Mouse (Mus musculus) gastrocnemius, postnatal 14 days (tissue): ENCODE data around the gene BC025446. TPM values are rescaled to one million over a fixed set of nuclear protein-coding genes. Genes with fewer than 3 reads are reported as not detected.
"Not testable (repeated sequence)": the region's sequence is repeated elsewhere in the genome, so short reads cannot be mapped to it uniquely, and the experiment has no call there.

ENCODE experiments used
- DNase-seq: peaks from one replicate; pipeline ENCODE4 v3.0.0; 2021; ENCODE audit warnings: mixed read lengths
- intact Hi-C: fragments of 180-260 bp; cut with DNase I; formaldehyde crosslinking; loops from one replicate; pipeline ENCODE4 v1.15.1; 2025; ENCODE audit warnings: low total_unique reads
- long read RNA-seq, 2 experiments: library from polyadenylated mRNA; stranded (forward); transcript quantifications; one replicate each; pipeline ENCODE4 v2.0.0; 2021
- total RNA-seq, 2 experiments: library from RNA; stranded (reverse); gene quantifications; 2 replicates each; pipeline ENCODE4 v1.2.3; 2021

Gene BC025446
- not detected for total RNA-seq
- long read RNA-seq, experiment 1 = 0 reads
- long read RNA-seq, experiment 2 = 0 reads

DNA sequence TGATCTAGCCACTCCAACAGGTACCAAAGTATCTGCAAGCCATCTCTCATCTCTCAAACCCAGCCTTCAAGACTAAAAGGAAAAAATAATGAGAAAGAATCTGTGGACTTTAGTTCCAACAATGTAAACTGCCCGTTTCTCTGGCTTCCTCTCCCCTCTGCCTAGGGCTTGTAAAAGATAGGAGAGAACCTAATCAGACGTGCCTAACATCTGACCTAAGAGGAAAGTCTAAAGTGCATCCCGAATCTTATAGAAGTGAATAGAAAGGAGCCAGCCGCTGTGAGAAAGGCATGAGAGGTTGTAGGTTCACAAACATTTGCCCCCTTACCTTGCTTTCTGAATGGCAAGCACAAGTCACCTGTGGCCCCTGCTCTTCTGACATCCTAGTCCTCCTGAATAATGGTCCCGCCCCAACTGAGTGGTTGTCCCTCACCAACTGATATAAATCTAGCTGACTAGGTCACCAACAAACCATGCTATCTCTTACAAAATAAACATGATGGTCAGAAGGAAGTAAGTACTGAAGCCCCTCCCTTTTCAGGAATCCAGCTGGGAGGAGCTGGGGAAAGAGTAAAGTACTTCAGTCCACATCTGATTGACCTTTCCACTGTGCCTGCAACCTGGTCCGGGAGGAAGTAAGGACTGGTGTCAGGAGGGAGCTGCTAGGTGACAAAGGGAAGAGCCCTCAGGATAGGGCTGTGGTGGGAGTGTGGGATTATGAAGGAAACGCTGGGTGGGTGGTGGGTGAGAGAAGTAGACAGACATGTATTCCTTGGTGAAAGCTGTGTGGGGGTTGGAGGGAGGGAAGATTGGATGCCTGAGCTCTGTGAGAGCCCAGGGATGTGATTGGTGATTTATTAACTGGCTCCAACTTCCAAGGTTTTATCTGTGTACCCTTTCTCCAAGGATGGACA, at the start of gene BC025446:
Gene BC025446 (plus strand): TSS at position 599 of the 914 bp plus-strand sequence.
- intact Hi-C loops = no loop called here
- DNase-seq = no peak

DNA sequence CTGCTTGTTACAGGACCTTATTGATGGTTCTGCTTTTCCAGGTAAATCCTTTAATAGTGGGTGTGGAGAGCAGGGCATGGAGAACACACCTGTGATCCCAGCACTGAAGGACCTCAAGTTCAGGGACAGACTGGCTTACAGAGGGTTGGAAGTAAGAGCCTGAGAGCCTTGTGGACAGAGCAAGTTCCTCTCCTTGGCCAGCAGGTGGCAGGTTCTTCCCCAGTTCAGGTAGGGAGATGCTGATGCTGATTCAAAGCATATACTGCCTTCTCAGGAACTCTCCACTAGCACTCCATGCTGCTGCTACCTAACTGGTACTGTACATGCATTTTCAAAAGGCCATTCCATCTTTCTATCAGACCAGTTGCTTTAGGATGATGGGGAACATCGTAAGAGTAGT, 40.7 kb upstream of the BC025446 start:
- intact Hi-C loops = no loop called here
- peak; percentile 5 for DNase-seq

DNA sequence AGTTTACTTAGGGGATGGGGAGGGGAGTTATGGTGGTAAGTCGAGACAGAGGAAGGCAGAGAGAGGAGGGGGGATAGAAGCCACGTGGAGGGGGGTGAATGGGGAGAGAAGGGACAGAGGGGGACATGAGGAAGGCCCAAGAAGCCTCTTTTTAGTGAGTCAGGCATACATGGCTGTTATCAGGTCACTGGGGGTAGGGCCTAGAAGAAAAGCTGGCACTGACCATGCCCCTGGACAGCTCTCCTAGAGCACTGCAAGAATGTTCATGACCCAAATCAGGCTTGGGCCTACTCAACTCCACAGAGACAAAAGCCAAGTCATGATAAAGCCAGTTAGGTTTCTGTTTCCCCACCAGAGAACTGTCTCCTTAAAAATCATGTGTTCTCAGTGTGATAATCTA, 29.9 kb upstream of the BC025446 start:
- intact Hi-C loops = no loop called here
- no peak for DNase-seq

DNA sequence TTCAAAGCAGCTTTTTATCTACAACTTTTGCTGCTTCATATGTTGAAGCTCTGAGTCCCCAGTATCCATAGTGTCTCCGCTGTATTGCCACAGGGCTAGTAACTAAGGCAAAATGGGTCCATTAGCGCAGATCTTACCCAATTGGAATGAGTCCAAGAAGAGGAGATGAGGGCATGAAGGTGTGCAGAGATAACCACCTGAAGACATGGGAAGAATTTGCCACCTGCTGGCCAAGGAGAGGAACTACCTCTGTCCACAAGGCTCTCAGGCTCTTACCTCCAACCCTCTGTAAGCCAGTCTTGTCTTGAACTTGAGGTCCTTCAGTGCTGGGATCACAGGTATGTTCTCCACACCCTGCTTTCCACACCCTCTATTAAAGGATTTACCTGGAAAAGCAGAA, 27.1 kb upstream of the BC025446 start:
- no peak for DNase-seq
- intact Hi-C loops = no loop called here

DNA sequence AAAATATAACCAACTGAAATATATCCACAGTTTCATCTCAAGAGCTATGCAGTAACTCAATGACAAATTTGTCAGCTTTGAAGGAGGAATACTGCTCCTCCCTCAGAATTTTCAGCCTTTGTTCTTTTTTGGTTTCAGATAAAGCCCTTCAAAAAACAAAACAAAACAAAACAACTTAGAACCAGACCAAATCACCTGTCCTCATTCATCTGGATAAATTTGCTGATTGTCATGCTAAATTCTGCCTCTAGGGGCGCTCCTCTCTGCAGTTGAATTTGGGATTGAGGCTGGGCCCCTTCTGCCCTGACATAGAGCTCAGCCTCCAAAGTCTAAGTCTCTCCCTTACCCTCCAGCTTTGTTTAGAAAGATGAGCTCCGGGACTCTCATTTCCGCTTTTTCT, 25.6 kb upstream of the BC025446 start:
- DNase-seq, intact Hi-C loops: not testable (repeated sequence)

DNA sequence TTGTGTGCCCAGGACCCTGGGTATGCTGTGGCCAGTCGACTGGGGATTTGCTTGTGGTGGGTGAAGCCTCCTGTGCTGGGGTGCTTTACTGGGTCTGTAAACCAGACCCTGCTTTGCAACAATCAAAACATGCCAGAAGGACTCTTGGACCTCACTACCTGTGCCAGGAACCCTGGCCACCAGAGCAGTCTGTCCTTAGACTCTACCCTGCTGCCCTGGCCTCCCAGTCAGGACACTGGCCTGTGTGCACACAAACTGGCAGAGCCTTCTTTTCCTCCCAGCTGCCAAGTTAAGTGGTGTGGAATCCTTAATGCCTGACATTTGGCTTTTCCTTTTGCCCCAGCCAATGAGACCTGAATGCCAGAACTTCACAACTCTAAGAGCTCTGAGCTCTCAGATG, 655 bp downstream of the BC025446 start:
- DNase-seq = no peak
- intact Hi-C loops = no loop called here

DNA sequence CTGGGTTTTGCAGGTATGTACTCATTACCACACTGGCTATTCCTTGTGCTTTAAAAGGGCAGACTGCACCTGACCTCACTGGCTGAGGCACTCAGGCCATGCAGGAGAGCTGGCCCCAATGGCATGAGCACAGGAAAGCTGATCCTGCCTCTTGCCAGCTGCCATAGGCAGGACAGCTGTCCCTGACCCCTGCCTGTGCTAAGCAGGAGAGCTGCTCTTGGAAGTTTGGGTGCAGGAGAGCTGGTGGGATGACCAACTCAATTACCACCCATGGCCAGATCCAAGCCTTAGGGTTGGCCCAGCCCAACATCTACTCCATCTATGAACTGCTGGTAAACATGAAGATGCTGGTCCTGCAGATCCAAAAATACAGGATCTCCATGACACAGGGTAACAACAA, 5.8 kb downstream of the BC025446 start:
- DNase-seq = no peak
- intact Hi-C loops = no loop called here

DNA sequence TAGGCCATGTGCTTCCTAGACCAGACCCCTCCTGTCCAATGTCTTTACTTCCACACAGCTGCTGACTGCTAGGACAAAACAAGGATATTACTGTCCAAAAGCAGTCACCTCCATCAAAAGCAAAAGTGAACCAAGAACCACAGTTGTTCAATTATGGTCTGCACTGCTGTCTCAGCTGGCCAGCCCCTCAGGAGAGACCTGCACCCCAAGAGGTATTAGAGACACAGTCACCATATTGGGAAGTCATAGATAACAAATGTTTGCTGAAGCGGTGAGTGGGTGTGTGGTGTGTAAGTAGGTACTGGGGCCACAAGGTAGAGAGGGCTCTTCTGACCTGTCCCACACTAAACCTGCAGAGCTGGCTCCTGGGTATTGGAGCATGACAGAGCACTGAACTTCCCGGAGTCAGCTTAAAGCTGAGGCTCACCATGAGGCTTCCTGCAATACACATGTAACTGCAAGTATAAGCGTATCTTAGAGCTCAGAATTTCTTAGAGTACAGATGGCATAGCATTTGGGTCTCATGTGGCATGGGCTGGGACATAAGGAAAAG, 21.6 kb downstream of the BC025446 start:
- no peak for DNase-seq
- intact Hi-C loops = no loop called here

DNA sequence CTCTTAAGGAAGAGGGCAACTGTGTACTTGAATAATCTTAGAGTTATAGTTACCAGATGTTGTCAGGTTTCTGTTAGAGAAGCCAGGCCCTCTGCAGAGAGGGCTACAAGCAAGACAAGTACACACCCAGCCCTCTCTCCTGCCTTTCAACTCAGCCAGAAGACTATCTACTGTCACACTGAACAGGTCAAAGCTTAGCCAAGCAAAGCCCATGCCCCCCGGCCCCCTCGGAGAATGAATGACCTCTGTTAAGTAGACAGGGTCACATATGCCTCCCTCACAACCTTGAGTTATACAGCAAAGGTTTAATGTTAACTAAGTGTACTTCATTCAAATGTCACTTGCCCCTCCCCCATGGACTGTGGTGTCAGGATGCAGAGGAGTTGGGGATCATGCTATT, 24.4 kb downstream of the BC025446 start:
- intact Hi-C loops = no loop called here
- DNase-seq = no peak

DNA sequence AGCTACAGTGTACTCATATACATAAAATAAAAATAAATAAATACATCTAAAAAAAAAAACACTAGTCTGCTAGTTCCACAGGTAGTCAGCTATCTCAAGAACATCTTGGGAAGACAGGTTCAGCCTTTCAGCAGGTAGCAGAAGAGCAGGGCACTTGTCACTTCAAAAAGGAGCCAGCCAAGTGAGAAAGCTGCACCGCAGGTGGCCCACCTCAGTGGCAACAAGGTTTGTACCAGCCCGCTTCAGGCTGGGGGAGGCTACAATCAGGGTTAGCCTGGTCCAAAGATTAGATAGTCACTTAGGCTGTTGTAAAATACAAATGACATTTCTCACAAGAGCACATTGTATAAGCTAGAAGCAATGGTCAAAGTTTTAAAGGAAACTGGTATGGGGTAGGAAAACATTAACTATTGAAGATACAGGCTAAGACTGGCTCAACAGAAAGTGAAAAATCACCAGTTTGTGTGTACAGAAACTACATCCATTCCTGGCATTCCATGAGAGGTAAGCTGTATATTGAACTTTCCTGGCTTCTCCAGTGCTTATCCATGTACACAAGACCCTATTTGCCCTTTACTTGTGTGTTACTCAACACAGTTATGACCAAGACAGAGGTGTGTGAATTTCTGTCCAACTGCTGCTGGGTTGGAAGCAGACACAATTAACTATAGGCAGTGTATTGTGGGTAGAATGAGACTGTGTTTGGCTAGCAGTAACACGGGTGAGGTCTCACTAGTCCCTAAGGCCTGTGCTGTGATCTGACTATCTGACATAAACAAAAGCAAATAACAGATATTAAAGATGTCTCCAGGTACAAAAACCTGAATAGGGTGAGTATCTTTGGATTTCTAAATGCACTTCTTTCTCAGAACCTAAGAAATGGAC, 26.8 kb downstream of the BC025446 start:
- intact Hi-C loops = no loop called here
- DNase-seq = no peak

DNA sequence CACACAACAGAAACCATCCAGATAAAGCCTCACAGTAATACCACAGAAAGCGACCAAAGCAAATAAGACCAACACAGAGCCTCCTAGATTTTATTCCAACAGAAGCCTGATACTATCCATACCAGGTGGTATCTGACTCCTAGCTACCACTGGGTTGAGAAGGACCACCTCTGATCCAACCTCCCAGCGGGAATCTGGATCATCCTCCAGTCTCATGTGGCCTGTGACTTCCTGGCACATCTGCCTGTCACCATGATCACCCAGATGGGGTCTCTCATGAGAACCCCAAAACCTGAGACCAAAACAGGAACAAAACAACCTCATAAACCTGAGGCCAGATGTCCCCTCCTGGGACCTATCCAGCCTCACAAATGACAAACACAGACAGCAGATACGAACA, 38.5 kb downstream of the BC025446 start:
- DNase-seq = no peak
- intact Hi-C loops = no loop called here

DNA sequence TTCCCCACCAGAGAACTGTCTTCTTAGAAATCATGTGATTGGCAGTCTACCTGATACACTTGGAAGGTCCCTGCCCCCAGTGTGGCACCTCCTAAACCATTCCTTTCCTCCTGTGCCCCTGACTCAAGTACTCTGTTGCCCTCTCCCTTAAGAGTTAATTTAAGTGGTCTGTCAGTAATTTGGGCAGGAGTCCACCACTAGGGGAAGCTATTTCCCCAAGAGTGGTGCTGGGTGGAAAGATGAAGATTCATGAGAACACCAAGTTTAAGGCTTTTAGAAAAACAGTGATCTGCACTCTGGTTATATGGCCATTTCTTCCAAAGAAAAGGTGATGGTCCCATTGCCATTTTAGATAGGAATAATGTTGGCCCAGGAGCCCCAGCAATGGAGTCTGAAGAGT, 49.7 kb downstream of the BC025446 start:
- DNase-seq = no peak
- intact Hi-C loops = no loop called here

DNA sequence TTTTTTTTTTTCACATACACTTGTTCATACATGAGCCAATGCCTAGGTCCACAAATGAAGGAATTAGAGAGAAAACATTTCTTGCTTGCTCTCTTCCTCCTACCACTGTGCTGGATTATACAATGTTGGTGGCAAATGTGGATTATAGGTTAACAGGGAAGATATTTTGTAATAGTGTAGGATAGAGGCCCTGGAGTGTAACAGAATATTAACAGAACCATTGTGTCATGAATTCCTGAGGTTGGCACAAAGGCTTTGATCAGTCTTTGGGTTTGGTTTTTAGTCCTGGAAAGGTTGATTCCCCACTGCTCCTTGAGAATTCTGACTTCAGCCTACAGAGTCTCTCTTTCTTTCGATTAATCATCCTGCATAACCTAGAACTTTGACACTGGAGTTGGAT, 50.5 kb downstream of the BC025446 start:
- intact Hi-C loops = no loop called here
- DNase-seq = no peak

DNA sequence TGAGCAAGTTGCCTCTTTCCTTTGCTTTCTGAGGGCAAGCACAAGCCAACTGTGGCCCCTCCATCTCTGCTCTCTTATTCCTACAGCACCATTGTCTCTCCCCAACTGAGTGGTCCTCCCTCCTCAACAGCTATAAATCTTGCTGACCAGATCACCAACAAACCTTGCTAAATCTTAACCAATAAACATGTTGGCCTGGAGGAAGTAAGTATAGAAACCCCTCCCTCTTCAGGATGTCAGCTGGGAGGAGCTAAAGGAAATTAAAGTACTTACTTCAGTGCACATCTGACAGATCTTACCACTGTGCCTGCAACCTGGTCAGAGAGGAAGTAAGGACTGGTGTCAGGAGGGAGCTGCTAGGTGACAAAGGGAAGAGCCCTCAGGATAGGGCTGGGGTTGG, 51.9 kb downstream of the BC025446 start, which contains the start of gene Ly6f:
Gene Ly6f (plus strand): TSS at position 301 of the 400 bp plus-strand sequence.
- intact Hi-C loops = no loop called here

DNA sequence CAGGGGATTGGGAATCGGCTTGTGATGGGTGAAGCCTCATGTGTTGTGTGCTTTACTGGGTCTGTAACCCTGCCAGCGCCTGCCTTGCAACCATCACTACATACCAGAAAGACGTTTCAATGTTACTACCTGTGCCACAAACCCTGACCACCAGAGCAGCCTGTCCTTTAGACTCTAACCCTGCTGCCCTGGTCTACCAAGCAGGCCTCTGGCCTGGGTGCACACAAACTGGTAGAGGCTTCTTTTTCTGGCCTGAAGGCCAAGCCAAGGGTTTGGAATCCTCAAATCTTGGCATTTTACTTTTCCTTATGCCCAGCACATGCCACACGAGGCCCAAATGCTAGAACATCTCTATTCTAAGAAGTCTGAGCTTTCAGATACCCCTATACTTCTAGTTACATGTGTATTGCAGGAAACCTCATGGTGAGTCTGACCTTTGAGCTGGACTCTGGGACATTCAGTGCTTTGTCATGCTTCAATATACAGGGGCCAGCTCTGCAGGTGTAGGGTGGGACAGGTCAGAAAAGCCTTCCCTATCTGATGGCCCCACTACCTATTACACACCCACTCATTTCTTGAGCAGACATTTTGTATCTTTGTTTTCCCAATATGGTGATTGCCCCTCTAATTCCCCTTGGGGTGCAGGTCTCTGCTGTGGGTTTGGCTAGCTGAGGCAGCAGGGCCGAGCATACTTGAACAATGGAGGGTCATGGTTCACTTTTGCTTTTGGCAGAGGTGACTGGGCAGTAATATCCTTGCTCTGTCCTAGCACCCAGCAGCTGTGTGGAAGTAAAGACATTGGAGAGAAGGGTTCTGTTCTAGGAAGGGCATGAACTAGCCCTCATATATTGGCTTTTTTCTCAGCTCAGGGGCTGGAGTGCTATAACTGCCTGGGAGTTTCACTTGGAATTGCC, 53.0 kb downstream of the BC025446 start:
- DNase-seq = no peak
- intact Hi-C loops = no loop called here

More for the DNA sequence above, 51.9 kb downstream of the BC025446 start, which contains the start of gene Ly6f:
- no peak for DNase-seq

DNA sequence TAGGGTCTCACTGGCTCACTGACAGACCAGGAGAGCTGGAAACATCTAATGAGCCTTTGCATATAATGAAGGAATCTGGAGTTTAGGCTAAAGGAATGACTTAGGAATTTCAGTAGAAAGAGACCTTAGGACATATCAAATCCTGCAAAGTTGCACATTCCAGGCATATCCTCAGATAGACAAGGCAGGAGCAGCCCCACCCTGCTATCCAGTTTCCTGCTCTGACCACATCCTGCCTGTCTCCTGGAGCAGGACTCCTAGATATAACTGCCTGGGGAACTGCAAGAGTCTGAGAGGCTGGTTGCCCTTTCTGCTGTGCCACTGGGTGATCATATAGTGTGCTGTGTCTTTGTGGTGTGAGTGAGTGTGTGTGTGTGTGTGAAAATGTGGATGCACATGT, 54.0 kb downstream of the BC025446 start:
- DNase-seq = no peak
- intact Hi-C loops = no loop called here

DNA sequence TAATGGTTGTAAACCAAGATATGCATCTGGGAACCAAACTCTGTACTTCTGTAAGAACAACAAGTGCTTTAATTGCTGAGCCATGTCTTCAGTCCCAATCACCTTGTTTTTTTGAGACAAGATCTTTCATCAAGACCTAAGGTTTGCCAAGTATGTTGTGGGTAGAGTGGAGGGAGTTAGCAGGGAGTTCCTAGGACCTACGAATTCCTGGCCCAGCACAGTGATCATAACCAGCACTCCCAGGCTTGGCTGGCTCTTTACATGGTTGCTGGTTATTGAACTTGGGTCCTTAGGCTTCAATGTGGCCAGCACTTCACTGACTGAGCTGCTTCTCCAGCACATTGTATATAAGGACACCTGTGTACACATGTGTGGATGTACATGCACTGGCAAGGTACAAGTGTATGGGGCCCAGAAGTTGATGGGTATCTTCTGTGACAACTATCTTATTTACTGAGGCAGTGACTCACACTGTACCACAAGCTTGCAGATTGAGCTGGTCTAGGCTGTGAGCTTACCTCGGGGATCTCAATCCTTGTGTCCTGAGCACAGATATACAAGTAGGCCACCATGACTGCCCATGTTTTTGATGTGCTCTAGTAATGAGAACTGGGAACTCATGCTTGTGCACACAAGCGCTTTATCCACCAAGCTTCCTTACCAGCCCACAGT, 54.7 kb downstream of the BC025446 start:
- intact Hi-C loops = no loop called here
- DNase-seq = no peak

DNA sequence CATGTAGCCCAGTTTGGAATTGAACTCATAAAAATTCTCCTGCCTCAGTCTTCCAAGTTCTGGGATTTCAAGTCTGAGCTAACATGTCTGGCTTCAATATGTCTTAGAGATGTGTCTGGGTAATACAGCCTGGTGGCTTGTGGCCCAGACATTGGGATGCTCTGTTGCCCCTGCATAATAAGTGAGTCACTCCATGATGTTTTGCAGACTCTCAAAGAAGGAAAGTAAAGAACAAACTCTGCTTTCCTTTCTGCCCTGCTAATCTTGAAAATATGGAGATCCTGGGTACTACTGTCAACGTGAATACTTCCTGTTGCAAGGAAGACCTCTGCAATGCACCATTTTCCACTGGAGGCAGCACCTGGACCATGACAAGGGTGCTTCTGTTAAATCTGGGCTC, 55.2 kb downstream of the BC025446 start:
- no peak for DNase-seq
- intact Hi-C loops = no loop called here

DNA sequence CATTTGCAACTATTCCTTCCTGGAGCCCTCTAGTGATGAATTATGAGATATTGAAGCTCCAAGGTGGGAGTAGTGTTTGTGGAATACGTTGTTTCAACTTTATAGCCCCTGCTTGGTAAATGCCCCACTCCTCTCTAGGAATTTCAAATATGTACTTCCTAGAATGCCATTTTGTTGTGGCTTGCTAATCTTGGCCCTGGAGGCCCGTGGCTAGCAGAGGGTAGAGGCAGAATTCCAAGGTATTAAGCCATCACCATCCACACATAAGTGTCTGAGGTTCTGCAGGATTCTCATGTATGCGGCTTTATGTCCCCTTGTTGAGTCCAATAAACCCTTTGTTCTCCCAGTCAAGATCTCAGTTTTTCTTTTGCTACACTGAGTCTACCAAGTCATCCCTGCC, 55.7 kb downstream of the BC025446 start:
- intact Hi-C loops = no loop called here
- no peak for DNase-seq
